Mouse (Mus musculus): Measurements from ENCODE around the gene Gm49711.

DNA sequence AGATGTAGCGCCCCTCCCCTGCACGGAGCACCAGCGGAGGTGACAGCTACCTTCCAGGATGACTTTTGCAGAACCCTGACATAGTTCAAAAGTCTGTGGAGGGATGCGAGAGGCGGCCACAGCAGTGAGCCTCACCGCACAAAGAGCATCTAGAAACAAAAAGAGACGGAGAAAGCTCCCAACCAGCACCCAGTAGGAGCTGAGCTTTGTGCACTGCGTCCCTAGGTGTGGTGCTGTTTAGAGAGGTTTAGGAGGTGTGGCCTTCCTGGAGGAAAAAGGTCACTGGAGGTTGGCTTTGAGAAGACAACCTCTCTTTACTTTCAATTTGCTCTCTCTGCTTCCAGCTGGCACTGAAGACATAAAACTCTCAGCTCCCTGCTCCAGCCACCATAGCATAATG is 121.2 kb downstream of the Gm49711 start:
- TF ChIP-seq POLR2A (IDR thresholded peaks at IDR 0.05; ENCODE audit: control insufficient read depth, low read depth, low read length) = no peak
- no peak for TF ChIP-seq CTCF (IDR thresholded peaks at IDR 0.05; ENCODE audit: control insufficient read depth, insufficient read depth, insufficient replicate concordance, low read depth, low read length)
